Mouse (Mus musculus): ENCODE results near the gene Cdk17. TPM values are rescaled to one million over a fixed set of nuclear protein-coding genes. Genes with fewer than 3 reads are reported as not detected.

The Cdk17 gene
- 9.9 and 13.7 TPM in 2 replicates for polyA plus RNA-seq (2015; fragmentation: Nextera tagmentation; extraction: Ambion mirVana)

GRCm38 (mm10) chr10:93160807-93161510 lies at the start of gene Cdk17:
Gene Cdk17 (plus strand): TSS chr10:93160875.

GRCm38 (mm10) chr10:93310721-93311411 lies 150.2 kb downstream of the Cdk17 start, which contains the start of gene Elk3:
Gene Elk3 (minus strand): TSS chr10:93311135.

Small RNAs within 50 kb of the gene (microRNA-seq; reads per million reads assigned to microRNA genes)
- gene Mir1931 (ENCODE audit: borderline replicate concordance, insufficient number of aligned reads) = 1.1 reads per million

Other genes with a start within 250 kb of the Cdk17 start
- gene Cfap54, start 79.3 kb upstream of the Cdk17 start, polyA plus RNA-seq (2015; fragmentation: Nextera tagmentation; extraction: Ambion mirVana) = 0.35 and 0.36 TPM in 2 replicates
- 16.3 and 27.2 TPM in 2 replicates for gene Elk3, start 150.3 kb downstream of the Cdk17 start, polyA plus RNA-seq (2015; fragmentation: Nextera tagmentation; extraction: Ambion mirVana)

Measured in adrenal gland, postnatal 0 days (tissue).